Mouse (Mus musculus) liver (tissue): Measurements from ENCODE around the gene Cerk.
"Not testable (repeated sequence)": the region's sequence is repeated elsewhere in the genome, so short reads cannot be mapped to it uniquely, and the experiment has no call there.

ENCODE experiments used
- DNase-seq: peaks from one replicate; pipeline ENCODE4 v3.0.0-alpha.2; 2020; ENCODE audit warnings: mixed read lengths

Gene Cerk

DNA sequence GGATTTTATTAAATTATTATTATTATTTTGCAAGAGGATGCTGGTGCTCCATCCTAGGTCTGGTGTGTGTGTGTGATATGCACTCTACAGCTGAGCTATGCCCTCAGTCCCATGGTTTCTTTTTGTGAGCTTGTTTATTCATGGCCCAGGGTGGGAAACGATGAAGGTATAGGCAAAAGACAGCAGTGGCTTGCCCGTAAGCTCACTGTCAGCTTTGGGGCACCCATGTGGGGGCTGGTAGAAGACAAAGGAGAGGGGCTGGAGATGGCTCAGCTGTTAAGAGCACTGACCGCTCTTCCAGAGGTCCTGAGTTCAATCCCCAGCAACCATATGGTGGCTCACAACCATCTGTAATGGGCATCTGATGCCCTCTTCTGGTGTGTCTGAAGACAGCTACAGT lies 4.6 kb downstream of the Cerk start:
- DNase-seq = not testable (repeated sequence)

DNA sequence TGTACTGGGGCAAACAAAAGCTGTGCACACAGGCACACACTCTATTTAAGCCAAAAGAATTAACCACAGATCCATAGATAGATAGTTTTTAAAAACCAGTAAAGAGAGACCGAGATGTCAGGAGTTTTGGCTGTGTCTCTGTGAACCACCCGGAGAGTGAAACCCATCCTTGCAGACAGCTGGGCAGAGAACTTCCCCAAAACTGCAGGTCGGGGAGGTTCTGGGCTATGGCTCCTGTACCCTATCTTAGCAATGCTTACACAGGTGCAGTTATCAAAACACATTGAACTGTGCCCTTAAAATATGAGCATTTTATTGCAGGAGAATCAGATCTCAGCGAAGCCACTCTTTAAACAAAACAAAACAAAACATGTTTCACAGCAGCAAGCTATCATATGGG lies 5.5 kb downstream of the Cerk start:
- no peak for DNase-seq

DNA sequence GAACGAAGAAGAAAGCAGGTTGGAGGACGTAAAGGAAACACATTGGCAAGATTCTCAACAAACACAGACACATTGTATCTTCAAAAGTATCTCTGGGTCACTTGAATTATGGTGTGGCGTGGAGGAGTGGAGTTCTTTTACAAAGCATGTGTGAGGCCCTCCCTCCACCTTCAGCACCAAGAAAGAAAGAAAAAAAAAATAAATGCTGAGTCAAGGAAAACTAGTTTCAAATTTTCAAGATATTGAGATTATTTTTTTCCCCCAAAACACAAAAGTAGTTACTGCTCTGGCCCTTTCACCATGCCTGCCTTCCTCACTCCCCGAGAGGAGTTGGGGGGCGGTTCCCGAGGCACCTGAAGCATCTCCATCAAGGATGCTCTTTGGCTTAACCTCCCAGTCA lies 7.3 kb downstream of the Cerk start:
- DNase-seq = no peak

DNA sequence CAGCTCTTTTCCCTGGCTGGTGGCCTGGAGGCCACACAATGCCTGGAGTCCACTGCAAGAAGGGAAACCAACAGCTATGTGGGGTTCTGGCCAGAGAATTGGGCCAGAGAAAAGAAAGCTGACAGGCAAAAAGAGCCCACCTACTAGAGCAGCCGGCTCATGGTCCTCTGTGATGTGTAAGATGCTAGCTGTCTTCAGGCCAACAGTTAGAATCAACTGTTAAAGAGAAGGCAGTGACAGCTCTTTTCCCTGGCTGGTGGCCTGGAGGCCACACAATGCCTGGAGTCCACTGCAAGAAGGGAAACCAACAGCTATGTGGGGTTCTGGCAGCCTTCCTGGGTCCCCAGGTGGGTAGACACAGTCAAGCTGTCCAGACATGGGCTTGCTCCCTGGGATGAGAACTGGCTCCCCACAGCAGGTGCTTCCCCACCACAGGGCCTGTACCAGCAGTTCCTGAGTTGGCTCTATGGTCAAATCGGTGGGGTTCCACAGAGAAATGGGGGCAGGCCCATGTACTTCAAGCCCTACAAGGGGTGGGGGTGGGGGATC lies 8.2 kb downstream of the Cerk start:
- DNase-seq = not testable (repeated sequence)

DNA sequence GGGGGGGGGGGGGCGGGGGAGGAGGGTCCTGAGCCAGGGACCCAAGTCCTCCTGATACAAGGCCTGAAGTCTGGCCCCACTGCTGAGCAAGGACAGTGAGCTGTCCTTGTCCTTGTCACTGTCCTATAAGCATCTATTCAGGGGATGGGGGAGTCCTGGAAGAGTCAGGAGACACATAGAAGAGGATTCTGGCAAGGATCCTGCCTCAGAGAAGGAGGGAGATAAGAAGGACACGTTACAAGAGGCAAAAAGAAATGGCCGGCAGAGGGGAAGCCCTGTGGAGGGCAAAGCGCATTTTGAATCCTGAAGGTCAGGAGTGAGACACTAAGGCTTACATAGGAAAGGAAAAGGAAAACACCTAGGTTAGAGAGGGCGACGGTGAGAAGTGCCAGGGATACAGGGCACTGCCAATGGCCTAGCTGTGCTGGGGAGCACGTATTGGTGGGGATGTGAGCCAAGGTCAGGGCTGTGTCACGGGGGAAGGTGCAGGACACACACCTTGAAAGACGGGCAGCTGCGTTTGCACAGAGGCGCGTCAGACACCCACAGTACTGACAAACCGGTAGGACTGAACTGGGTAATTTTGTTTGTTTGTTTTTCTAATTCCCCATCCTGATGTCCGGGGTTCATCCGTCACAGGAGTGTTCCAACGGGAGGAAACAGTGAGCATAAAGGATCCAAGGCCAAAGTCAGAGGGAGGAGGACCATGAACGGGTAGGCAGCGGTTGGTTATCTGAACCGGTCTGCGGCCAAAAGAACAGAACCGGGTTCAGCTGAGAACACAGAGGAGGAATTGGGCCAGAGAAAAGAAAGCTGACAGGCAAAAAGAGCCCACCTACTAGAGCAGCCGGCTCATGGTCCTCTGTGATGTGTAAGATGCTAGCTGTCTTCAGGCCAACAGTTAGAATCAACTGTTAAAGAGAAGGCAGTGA lies 8.9 kb downstream of the Cerk start:
- DNase-seq = no peak

DNA sequence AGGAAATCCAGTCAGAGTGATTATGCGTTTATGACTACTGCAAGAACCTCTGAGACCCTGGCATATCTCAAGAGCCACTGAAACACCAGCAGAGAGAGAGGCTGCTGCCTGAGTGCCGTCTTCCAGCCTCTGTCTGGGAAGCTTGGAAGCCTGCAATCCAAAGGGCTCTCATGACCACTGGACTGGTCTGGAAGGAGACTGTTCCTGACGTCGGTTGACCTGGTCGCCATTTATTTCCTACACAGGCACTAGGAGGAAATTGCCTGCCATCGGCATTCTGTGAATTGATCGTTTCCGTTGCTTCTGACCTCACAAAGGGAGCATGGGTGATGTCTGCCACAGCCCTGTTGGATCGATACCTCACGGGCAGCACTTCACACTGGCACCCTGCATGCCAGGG lies 9.8 kb downstream of the Cerk start:
- DNase-seq = no peak

DNA sequence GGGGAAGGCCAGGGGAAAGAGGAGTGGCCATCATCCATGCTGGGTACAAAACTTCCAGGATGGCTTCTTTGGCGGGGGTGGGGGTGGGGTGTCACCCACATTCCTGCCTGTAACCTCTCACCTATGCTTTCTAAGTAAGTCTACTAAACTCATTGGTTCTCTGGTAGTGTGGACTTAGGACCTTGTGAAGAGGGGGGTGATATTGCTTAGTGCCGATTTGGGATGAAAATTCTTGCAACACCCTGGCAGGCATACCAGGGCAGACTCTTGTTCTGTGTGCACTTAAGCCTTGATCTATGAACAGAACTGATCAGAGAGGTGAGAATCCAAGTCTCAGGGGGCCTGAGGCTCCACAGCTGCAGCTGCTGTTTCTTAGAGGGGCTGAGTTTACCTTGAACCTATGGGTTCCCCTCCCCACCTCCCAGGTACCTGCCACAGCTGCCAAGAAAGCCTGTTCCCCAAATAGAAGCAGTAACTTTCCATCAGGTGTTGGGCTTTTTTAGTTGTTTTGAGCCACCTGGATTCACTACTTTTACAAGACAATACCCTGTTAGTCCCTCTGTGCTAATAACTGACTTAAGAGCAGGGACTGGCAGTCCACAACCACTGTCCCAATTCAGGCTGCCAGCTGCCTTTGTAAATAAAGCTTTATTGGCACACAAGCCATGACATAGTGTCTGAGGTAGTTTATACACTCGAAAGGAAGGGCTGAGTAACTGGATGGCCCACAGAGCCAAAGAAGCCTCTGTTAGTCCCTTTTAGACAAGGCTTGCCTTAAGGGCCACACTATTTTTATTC lies 10.5 kb downstream of the Cerk start:
- no peak for DNase-seq

DNA sequence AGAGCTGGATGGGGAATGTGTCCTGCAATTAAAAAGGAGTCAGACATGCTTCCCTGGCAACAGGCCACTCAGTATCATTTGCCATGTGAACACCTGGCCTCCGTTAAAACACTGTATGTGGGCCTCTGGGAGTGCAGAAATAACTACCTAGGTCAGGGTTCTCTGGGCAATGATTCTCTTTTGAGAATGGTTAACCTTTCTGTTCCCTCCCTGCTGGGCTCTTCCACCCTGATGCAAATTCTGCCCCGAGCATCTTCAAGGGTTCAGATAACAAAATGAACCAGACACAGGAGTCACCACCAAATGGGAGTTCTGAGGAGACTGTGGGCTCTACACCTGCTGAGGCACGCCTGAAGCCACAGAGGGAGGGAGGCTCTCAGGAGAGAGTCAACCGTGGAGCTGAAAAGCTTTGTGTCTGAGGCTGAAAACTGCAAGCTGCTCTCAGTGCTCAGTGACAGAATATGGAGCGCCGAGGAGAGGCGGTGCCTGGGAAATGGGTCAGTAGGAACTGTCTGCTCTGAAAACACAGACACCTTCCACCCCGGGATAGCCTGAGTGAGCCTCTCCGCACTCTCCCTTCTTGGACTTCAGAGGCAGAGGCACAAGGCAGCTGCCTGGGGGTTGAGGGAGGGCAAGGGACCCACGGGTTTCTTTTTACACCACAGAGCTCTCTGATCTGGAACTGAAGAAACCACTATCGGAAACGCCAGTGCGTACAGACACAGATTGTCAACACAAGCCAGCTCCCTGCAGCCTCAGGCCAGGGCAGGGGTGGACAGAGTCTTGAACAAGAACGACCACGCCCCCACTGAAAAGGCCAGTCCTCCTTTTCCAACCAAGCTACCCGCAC lies 12.6 kb downstream of the Cerk start:
- DNase-seq = no peak

DNA sequence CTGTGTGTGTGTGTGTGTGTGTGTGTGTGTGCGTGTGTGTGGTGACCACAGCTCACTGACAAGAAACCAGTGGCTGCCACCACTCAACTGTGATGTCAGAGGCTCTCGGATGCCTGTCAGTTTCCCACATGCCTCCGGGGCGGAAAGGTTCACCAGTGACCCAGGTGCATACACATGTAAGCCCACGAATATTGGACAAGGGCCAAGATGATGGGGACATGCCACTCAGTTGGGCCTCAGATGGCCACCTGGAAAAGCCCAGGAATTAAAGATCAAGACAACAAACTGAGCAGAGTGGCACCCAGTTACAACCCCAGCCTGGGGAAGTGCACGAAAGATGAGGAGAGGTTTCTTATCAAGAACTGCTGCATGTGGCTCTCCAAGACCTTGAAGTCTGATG lies 13.4 kb downstream of the Cerk start:
- DNase-seq = no peak

DNA sequence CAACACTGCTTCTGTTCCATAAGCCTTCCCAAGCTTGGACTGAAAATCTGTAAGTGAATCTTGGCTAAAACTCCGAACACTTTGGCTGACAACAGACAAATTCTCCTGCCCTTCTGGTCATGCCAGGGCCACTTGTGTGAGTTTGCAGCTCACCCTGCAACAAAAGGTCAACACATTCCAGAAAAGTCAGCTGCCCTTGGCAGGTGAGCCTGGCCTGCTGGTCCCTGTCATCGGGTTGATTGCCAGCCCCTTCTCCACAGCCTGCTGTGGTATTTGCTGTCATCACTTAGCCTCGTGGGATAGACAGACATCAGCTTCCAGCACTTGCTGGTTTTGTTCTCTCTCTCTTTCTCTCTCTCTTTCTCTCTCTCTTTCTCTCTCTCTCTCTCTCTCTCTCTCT lies 13.8 kb downstream of the Cerk start:
- no peak for DNase-seq

DNA sequence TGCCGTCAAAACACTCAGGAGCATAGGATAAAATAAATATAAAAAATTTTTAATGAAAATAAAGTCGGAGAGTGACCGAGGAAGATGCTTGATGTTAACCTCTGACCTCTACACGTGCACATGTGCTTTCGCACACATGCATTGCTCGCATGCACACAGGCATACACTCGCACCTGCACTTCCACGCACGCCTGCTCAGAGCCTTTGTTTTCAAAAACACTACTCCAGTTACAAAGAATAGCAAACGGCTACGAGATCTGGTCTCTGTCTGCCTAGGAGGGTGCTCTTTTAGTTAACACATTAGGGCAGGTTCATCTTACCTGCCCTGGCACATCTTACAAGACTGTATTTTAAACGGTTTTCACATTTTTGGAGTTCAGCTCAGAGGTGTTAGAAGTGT lies 14.6 kb downstream of the Cerk start:
- no peak for DNase-seq

DNA sequence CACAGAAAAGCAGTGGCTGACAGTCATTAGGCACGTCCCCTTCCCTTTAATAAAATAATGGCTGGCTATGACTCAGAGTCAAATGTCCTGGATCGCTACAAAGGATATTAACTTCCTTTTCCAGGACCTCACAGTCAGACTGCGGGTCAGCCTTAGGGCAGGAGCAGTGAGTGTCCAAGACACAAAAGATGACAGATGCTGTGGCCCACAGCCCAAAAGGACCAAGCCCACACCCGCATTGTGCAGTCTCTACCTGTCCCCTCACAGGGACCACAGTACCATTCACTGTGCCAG lies 16.2 kb downstream of the Cerk start:
- DNase-seq = no peak

DNA sequence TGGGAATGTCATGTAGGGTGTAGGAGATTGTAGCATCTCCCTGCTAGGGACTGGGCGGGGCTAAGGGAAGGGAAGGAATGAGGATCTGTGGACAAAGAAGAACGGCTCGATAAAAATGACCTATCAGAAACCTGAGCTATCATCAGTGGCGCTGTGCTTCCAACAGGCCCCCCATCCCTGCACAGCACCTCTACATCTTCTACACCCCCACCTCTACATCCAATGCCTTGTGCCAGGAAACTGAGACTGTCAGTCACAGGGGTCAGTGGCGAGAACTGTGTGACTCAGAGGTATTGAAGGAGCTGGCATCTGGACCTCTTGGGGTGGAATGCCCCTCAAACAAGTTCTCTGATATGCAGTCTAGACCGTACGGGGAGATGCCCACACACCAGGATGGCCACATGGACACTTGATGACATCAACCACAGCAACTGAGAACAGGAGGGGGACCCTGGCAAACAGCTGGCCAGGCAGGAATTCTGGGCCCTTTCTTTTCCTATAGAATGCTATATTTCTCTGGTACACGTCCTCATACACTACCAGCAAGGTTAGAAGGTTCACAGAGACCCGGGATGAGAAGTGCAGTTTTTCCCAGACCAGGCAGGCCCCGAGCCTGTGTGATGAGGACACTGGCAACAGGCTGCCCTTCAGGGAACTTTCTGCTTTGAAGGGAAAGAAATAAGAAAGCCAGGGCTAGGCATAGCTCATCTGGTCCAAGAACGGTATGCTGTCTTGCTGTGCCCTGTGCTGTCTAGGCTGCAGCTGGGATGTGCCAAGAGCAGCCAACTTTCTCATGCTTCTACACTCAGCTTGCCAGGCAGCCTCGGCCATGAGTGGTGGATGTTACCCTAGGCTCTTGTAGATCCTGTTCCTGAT lies 16.8 kb downstream of the Cerk start:
- no peak for DNase-seq

DNA sequence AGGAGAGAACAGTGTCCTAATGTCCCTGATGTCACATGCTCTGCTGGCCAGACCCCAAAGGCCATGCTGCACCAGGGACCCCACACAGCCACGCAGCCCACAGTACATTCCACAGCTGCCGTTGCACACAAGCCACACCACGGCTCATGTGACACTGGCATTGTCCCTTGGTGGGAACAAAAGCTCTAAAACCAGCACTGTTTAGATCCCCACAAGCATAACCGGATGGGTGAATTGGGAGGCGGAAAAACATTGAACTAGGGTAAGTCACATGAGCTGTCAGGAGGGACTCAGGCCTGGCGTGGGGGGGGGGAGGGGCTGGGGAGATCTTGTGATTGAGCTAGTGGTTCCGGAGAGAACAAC lies 17.5 kb downstream of the Cerk start:
- DNase-seq = no peak

DNA sequence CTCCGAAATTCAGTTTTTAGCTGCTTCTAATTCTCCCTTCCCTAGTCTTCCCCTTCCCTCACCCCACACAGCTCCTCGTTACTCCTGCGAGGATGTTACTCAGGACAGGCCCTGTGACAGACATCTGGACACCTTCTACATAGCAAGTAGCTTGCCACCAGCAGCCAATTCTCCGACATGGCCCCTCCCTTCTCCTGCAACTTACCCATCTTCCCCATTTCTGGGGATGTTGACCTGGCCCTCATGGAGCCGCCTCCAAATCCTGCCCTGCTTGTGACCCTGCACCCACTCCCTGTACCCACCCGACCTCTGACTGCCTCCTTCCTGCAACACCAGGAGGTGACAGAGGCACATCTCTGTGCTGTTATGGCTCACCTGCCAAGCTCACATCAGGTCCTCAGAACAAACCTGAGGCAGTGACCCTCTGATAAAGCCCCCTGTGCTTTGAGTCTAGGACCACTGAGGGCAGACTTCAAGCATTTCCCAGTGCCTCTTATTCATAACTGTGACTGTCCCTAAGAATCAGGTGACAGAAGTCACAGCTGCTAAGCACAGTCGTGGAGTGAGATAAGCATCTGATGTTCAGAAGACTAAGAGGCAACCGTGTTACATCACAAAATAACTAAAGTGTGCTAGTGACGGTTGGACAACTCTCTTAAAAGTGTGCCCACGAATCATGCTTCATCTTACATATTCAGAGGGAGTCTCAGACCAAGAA lies 18.0 kb downstream of the Cerk start:
- DNase-seq = no peak

DNA sequence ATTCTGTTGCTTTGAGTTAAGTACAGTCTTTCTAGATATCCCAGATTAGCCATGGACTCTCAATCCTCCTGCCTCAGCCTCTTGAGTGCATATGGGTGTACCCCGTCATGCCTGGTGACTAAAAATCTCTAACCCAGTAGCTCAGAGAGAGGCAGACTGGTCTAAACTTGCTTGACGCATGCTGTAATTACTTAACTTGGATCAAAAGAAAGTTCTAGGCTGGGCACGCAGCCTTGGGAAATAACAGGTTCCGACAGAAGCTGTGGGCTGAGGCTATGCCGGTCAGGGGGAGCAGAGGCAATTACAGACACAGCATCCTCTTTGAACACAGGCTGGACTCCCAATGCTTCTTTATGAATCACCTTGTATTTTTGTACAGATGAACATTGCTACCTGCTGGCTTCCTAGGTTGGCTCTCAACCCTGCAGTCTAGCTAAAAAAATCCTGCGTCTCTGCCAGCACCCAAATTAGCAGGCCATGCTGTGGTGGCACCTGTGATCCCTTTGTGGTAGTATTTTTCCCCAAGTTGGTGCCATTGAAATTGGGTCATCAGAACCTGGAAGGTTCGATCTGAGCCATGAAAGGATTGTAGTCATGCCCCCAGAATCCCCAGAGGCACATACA lies 18.8 kb downstream of the Cerk start:
- DNase-seq = no peak

DNA sequence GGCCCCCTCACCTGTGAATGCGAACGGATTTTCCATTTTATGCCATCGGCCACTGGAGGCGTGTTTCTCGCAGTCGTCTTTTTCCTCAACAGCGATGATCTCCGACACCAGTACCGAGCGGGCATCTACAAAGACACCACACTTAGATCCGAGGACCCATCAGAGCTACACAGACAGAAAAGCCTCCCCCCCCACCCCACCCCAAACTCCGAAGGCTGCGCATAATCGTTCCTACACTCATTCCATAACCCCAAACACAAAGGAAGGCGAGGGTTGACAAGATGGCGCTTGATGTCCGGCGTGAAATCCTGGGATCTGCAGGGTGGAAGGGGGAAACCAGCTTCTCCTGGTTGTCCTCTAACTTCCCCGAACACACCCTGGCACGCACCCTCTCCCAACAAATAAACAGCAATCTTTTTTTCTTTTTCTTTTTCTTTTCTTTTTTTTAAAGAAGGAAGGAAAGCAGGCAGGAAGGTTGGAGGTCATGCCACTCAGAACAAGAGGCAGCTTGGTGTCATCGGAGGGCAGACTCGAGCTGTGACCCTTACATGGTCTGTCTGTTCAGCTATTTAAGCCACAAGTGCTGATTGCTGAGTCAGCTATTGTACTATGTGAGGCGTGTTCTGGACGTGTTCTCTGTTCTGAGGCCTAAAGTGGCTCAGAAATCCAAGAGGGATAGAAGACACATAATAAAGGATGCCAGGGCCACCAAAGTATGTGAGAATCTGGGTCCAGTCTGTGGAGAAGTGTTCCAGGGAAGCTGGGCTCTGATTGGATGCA lies 19.9 kb downstream of the Cerk start:
- no peak for DNase-seq

DNA sequence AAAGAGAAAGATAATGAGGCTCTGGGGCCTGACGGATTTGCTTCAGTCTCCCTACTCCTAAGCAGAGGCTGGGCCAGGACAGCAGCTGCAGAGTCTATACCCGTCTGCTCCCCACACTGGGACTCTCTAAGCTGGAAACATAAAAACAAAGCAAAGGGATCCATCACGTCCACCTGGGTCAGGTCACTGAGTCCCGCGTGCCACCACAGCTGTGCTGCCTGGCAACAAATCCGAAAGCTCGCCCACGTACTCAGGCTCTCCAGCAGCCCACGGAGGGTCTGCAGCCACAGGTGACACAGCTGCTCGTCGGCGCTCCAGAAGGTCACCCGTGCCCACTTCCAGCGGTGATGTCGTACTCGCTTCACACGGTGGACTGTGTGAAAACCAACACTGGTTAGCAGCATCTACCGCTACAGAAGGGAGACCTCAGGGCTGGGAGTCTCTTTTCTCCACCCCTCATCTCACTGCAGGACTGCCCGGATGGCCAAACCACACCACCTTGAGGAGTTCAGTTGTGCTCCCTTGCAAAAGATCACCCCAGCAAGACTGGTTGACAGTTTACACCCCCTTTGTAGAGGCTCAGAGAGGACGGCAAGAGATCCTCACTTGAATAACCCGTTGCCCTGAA lies 21.1 kb downstream of the Cerk start:
- no peak for DNase-seq

DNA sequence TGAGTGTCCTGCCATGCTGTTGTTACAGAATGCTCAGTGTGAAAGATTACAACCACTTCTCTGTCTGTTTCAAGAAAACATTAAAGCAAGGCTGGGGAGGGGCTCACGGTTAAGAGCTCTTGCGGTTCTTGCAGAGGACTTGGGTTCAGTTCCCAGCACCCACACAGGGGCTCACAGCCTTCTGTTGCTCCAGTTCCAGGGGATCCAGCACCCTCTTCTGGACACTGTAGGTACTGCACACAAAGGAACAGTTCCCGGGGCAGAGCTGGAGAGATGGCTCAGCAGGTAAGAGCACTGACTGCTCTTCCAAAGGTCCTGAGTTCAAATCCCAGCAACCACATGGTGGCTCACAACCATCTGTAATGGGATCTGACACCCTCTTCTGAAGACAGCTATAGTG lies 24.1 kb downstream of the Cerk start:
- DNase-seq = not testable (repeated sequence)

DNA sequence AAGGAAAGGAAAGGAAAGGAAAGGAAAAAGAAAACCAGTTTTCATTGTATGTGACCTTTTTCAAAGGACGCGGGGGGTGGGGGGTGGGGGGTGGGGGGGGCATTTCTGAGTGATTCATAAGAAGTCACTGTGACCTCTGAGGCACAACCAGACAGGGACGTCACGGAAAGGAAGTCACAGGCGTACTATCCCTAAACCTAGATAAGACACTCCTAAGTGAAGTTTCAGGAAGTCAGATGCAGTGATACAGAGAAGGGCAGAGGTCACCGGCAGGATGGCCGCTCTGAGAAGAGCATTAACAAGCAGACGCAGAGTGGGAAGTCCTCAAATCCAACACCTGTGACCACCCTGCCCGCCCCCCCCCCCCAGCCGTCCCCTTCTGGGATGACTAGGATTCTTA lies 25.0 kb downstream of the Cerk start:
- no peak for DNase-seq
